Mouse (Mus musculus) megakaryocyte, embryonic 14.5 days (primary cell): ENCODE results near the gene Abhd18.

Experiments used
- FLI1 ChIP-seq: IDR thresholded peaks from 2 replicates; pipeline ENCODE4 v1.6.1; 2012; ENCODE audit warnings: low read length, inconsistent platforms, mixed read lengths
- GATA1 ChIP-seq: IDR thresholded peaks from 3 replicates; pipeline ENCODE4 v1.6.1; 2012; ENCODE audit warnings: mixed read lengths, low read length, inconsistent platforms, borderline replicate concordance

GRCm38 (mm10) chr3:40938189-40938588 is 91.4 kb downstream of the Abhd18 start:
- TF ChIP-seq GATA1 = no peak
- no peak for TF ChIP-seq FLI1
